Mouse (Mus musculus) adrenal gland, adult 2 months (tissue): ENCODE measurements at regions not wholly inside any gene's neighbourhood (a gene's known extent, or its start where the extent isn't known, plus 50 kb on each side); places are given as distances from the start of the nearest gene placed in this dataset.

Experiments
- DNase-seq: peaks from one replicate; pipeline ENCODE4 v3.0.0; 2021

DNA sequence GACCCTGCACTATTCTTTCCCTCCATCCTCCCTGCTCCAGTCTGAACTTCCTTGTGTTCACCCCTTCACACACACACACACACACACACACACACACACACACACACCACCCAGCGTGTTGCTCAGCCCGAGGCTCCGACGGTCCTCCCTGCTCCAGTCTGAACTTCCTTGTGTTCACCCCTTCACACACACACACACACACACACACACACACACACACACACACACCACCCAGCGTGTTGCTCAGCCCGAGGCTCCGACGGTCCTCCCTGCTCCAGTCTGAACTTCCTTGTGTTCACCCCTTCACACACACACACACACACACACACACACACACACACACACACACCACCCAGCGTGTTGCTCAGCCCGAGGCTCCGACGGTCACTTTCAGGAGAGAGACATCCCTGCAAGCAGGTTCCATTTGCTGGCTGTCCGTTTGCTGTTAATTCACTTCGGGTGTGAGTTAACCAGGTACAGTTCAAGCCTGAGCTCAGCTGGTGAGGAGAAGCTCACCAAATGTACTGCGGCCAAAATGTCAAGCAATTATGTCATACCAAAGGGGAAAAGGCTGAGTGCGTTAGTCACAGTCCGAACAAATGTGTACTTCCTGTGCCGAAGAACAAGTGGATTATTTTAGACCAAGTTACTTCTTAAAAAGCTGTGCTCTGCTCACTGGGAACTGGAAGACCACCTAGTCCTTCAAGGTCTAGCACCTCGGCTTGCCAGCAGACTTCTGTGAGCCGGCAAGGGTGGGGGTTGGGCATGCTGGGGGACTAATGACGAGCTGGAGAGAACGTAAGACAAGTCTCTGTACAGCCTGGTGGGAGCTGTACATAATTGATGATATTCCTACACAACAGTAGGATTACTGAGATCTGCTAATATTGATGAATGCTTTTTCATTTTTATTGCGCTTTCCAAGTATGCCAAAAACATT lies 52.0 kb upstream of the Wwc2 start:
- DNase-seq, result peak; percentile 20

DNA sequence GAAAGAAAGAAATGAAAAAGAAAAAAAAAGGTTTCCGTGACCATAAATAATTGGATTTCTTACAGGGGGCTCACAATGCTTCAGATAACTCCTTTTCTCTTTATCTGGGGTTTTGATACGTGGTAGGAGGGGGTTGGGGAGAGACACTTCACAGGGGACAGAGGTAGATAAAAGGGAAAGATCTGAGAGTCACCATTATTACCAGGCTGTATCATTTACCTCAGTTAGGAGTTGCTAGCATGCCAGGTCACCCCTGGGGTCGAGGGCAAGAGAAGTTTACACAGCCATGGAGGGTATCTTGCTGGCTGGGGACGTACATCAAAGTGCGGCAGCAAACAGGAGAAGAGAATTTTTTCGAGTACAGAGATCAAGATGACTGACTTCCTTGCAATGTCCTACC lies 51.5 kb upstream of the Dctd start:
- DNase-seq, result no peak
